Mouse (Mus musculus): ENCODE measurements around the gene Gm45716. TPM values are rescaled to one million over a fixed set of nuclear protein-coding genes. Genes with fewer than 3 reads are reported as not detected.

Gene Gm45716
- polyA plus RNA-seq, 1 experiment from 2014 or later = 21.1 TPM

DNA sequence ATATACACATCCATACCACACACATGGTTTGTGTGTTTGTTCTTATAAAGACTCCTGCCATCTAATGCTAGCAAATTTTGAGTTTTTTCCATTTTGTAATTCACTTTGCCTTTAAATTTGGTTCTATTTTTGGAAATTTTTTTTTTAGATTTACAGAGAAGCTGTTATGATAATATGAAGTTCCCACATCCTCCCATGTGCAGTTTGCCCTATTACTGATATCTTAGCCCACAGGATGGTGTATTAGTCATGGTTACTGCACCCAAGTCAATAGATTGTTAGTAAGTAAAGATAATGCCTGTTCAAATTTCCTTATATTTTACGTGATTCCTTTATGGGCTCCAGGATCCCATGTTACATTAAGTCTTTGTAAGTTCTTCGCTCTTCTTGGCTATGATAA lies 107.1 kb downstream of the Gm45716 start:
- Histone ChIP-seq H3K4me2 (replicated peaks) (no peak overlapping the region), H3K9ac (replicated peaks) (no peak overlapping the region), H3K9me3 (no peaks in the 10 kb centered on the region), H3K4me3 (no peak overlapping the region), H3K27me3 (no peaks in the 10 kb centered on the region), H3K27ac (replicated peaks) (no peak overlapping the region), H3K36me3 (no peaks in the 10 kb centered on the region), H3K4me1 (no peaks in the 10 kb centered on the region)
- ATAC-seq (ENCODE audit: low FRiP score, low read depth) = no peak
- 94% methylated on average over 2 of the region's 2 CpGs for WGBS

Other genes starting within 250 kb of the Gm45716 start
- 6.2 and 8.0 TPM in 2 replicates for gene Pctp, start 184.8 kb upstream of the Gm45716 start, polyA plus RNA-seq (2016; fragmentation: Nextera tagmentation; extraction: Ambion mirVana)
- gene Tmem100, start 157.3 kb upstream of the Gm45716 start, polyA plus RNA-seq (2016; fragmentation: Nextera tagmentation; extraction: Ambion mirVana) = 6.0 and 8.2 TPM in 2 replicates
- 62.2 and 62.8 TPM in 2 replicates for gene Mmd, start 61.8 kb downstream of the Gm45716 start, polyA plus RNA-seq (2016; fragmentation: Nextera tagmentation; extraction: Ambion mirVana)
- gene Hlf, start 203.2 kb downstream of the Gm45716 start, polyA plus RNA-seq (2016; fragmentation: Nextera tagmentation; extraction: Ambion mirVana) = 4.2 and 5.3 TPM in 2 replicates